Mouse (Mus musculus) embryo, embryonic 11.5 days (tissue): ENCODE measurements around the gene Gan.
A peak's percentile ranks its signal among the peaks of the same experiment; 100 is the strongest.

ENCODE experiments used
- DNase-seq: peaks from one replicate; pipeline ENCODE4 v3.0.0-alpha.2; 2012; ENCODE audit warnings: low read depth, low spot score

Gene Gan

DNA sequence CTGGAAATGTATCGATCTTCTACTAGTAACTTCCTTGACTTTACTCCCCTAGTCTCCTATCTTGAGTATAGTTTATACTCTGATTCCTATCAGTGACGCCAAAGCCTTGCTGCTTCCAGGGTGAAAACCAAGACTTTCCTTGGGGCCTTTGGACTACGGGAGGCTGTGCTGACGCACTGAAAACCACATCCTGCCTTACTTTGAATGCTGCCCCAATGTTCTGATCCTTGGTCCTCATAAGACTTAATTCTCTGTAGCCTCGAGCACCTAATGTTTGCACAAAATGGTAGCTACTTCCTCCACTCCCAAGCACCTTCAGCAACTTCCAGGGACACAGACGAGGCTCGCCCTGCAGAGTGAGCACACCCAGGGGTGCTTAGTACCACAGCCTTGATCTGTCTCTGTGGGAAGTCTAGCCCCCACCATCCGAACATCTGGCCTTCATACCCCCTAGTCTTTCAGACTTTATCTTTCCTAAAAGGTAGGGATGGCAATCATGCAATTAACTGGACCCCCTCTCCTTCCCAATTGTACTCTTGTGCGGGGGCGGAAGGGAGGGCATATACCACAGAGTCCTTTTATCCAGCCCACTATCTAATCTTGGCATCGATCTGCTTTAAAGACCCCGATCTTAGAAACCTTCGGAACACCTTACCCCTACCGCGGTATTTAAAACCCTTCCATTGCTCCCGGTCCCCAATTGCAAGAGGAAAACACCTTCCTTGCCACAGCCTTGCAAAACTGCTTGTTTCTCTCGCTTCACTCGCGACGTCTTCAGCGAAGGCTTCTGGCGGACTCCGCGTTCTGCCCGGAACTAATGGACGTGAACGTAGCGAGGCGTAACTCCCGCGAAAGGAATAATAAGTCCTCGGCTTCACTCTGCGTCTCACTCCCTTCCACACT is 818 bp upstream of the Gan start:
- no peak for DNase-seq

DNA sequence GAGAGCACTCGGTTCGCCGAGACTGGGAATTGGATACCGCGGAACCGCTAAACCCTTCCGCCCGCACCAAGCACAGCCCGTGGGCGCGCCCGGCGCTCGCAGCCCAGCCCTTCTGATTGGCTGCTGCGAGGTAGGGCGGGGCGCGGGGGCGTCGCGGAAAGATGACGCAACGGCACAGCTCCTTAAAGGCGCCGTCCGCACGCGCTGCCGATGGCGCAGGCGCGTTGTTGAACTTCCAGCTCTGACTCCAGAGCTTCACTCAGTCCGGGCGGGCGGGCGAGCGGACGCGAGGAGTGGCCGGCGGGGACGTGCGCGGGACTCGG is 205 bp upstream of the Gan start:
- peak; percentile 97 for DNase-seq

DNA sequence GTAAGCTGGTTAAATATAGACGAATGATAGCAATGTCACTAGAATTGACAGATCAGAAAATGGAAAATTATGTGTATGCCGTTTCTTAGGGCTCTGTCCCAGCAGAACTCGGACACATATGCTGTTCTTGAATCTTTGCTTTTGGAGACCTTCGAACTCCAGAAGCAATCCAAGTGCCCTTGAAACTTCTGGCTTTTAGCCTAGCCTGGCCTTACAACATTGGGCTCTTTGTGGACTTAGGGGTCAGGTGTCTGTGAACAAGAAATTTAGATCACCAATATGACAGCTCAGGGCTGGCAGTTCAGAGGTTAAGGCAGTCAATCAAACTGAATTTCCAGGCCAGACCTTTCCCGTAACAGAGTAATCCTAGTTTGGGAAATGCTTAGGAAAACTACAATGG is 1.1 kb downstream of the Gan start:
- DNase-seq, result no peak

DNA sequence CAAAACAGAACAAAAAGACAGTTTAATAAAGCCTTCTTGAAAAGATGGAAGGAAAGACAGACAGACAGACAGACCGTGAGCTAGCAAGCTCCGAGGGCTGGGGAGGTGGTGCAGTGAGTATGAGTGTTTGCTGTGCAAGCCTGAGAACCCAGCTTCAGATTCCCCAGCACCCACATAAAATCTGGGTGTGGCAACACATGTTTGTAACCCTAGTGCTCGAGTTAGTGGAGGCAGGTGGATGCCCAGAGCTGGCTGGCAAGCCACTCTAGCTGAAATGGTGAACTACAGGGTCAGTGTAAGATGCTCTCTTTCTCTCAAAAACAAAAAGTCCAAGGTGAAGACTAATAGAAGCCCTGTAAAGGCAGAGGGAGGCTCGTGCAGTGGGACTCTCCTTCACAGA is 7.0 kb downstream of the Gan start:
- DNase-seq, result no peak

DNA sequence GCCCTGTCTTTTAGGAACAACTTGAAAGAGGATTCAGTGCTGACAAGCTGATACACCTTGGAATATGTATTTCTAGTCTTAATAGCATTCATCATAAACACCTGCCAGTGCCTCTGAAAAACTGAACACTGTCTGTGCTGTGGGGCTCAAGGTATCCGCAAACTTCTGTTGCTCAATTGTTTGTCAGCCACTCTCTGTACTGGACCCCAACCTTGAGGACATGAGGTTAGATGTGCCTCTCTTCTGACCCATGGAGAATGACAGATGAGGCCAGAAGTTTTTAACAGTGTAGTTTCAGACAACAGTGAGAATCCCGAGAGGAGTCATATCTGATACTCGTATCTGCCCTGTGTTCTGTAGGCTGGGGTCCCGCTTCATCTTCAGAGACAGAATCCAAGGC is 7.6 kb downstream of the Gan start:
- no peak for DNase-seq

DNA sequence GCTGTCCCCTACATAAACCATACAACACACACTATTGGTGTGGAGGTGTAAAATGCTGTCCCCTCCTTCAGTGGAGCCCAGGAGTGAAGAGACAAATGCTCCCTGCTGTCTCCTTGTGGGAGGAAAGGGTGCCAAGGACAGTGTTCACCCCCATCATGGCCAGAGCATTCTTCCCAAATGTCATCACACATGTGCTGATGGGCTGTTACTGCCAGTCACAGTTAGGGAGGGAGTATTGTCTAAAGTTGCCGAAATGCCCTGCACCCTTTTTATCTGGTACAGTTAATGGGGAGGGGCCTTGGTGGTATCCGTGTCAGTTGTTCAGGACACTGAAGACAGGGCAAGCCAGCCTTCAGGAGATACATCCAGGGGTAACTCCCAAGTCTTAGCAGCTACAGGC is 8.6 kb downstream of the Gan start:
- DNase-seq, result no peak

DNA sequence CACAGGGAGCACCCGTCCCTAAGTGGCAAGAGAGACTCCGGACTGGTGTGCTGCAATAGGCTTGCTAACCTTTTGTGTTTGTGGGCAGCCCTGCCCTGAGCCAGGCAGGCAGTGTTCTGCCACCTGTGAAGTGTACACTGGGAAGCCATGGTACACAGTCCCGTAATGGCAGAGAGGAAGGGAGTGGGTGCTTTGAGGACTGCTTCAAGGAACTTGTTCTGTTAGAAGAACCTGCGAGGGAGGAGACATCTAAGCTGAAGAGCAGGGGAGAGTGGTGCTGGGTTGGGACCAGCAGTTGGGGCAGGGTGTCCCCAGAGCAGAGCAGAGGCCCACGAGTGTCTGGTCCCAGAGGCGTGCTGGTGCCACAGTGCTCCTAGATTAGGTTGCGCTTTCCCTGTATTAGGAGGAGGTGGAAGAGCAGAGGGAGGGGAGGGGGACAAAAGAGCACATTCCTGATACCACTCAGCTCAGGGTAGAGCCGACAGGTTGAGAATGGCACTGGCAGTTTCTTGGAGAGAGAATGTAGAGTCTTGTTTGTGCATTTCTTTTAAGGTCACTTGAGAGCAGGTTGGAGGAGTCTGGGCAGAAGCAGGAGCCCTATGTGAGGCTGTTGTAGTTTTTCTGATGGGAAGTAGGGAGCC is 9.4 kb downstream of the Gan start:
- DNase-seq, result no peak

DNA sequence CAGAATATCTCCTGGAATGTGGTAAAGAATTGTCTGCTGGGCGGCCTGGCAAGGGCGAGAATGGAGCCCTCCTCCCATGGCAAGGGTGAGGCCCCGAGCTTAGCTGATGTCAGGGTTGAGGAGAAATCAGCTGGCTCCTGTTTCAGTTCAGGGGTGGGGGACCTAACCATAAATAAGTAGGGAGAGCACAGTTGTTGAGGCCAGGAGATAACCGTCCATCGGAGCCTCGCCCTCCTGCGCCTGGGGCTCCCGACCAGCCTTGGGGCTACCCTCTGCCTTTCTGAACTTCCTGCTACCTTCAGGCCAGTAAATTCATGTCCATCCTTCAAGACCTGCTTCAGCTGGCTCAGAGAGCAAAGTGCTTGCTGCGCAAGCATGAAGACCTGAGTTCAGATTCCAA is 10.4 kb downstream of the Gan start:
- no peak for DNase-seq

DNA sequence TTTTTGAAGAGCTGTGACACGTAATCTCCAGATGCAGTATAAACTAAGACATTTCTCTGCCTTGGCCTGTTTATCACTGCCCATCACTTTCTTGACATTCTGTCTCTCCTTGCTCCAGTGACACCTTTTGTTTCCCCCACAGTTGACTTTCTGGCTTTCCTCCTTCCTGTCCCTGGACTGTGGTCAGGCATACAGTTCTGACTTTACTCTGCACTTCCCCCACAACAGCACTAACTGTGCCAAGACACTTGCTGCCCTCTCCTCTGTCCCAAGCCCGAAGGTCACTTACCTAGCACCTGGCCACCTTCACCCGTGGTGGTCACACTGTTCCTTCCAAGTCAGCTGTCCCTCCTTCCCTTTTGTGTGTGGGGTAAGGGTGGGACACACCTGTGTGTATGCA is 13.9 kb downstream of the Gan start:
- DNase-seq, result no peak

DNA sequence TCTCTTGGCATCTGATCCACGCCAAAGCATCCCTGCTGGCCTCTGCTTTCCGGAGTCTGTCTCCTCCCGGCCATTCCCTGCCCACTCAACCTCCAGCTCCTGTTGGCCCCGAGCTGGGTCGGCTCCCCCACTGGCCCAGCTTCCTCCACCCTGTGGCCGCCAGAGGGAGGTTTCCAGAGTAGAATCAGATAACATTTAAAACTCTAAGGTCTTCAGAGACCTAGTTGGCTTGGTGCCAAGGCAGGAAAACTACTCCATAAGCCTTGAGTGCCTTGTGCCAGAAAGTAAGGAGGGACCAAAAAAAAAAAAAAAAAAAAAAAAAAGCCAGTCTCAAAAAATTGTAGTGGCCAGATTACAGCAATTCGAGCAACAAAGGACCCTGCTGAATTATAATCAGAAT is 15.0 kb downstream of the Gan start:
- DNase-seq, result no peak

DNA sequence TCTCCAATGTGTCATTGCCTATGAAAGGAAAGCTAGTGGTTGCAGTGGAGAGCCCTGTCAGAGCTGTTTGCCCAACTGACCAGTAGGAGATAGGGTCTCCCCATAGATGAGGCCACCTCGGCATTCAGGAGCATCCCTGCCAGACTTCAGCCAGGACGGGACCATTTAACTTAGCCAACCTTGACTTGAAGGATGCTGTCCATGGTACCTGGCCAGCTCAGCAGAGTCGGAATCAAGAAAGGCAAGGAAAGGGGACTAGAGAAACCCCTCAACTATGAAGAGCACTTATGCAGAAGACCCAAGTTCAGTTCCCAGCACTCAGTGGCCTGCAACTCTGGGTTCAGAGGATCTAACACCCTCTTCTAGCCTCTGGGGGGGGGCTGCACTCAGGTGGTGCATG is 15.8 kb downstream of the Gan start:
- no peak for DNase-seq

DNA sequence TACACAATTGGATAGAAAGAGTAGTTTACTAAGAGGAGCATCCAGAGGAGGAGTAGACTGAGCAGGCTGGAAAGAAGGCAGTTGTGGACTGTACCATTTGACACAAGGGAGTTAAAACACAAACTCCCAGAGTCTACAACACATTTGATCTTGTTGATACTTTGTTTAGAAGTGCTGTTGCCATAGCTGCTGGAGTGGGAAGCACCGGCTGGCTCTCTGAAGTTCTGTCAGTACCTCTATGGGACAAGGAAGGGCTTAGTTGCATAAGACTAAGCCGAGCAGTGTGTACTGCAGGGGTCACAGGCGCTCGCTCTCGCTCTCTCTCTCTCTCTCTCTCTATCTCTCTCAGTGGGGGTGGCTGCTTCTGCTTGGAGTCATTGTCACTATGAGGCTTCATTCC is 16.6 kb downstream of the Gan start:
- DNase-seq, result no peak

DNA sequence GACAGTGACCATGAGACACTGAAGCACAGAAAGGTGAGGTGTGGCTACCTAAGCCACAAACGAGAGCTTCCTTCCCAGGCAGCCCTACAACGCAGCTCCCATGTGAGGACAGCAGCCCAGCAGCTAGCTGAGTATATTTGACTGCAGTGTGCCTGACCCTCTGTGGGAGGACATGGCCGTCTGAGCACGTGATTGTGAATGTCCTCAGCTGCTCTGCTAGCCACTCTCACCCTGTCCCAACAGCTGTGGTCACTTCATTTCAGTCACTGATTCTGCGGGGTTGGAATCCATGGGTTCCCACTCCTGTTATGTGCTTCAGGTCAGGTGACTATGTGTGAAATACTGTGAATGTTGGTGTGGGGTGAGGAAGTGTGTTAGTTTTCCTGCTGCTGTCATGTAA is 18.4 kb downstream of the Gan start:
- no peak for DNase-seq

DNA sequence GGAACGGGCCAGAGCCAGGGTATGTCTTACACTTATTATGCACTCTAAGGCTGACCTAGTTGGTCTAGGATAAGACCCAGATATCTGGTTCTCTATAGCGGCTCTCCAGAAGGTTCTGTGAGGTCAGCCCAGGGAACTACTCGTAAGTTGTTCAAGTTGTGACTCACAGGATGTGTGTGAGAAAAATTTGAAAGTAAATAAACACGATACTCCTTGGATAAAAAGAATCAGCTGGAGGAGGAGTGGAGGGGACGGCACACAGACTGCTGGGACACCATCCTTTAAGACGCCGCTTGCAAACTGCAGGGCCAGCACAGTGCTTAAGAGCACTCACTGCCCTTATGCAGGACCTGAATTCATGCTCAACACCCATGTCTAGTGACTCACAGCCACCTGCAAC is 19.3 kb downstream of the Gan start:
- no peak for DNase-seq

DNA sequence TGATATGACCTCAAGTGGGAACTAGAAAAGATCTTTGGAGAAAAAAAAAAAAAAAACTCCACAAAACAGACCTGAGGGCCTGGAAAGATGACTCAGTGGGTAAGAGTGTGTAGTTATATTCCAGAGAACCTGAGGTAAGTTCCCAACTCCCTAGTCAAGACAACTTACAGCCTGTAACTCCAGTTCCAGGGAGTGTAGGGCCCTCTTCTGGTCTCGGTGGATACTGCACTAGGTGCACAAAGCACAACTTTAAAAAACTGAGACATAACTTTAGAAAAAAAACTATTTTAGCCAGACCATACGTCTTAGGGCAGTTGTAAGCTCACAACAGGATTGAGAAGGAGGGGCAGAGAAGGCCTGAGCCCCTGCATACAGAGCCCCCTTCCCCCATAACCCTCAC is 20.1 kb downstream of the Gan start:
- no peak for DNase-seq

DNA sequence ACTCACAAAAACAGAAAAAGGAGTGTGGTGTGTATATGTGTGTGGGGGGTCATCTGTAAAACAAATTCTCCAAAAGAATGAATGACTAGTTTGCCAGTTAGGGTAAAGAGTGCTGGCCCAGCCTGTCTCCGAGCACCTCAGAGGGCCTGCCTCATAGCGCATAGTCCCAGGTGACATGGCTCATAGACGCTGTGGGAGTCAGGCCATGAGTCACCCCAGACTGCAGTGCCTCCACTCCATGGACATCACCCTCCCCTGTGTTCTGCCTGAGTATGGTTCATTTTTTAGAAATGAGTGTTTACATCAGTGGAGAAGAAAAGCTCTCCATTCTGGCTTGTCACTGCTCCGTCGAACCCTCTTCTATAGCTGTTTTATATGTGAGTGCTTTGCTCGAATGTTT is 20.7 kb downstream of the Gan start:
- no peak for DNase-seq

DNA sequence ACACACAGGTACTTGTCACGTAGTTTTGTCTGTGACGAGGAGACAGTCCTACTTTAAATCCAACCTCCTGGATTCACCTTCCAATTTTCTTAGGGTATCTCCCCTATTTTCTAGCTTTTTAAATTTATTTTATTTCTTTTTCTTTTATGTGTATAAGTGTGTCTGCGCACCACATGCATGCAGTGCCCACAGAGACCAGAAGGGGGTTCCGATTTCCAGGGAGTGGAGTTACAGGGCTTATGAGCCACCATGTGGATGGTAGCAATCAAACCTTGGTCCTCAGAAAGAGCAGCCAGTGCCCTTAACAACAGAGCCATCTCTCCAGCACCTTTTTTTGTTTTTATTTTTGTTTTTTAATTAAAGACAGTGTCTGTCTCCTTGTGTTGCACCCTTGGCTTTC is 24.8 kb downstream of the Gan start:
- DNase-seq, result no peak

DNA sequence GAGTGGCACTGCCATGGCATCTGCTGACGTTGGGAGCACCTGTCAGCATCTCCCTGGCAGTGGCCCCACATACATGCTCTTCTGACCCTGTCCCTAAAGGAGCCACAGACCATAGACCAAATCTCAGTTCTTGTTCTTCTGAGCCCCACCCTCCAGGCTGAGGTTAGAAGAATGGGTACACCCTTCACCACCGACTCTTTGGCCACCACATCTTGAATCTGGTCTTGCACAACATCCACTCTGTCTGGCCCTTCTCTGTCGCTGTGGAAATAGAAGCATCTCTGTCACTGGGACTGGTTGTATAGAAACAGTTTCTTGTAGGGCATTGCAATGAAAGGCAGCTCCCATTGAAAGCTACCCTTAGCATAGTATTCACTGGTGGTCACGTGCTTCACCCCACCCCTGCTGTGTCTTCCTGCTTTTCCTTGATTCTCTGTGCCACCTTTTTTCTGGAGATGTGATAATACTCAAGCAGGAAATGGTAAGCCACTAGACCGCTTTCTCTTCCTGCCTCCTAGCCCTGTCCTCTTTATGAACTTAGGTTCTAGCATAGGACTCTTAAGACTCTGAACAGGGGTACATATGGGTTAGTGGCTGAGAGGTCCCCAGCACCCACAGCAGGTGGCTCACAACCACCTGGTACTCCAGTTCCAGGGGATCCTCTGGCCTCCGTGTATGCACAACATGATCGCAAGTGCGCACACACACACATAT is 25.9 kb downstream of the Gan start:
- DNase-seq, result no peak

DNA sequence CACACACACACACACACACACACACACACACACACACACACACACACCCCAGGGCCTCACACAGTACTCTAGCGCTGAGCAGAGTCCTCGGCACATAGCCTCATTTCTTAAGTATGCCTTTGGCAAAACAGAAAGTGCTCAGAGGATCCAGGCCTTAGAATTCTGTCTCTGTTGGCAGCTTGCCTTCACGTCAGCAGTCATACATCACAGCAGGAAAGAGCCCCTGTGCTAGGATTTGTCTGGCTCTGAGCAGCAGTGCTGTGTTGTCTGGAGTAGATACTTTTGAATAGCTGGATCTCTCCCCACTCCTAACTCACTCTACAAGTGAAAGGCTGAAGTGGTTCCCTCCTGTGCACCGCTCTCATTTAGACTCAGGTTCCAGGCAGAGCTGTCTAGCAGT is 36.4 kb downstream of the Gan start:
- DNase-seq, result no peak

DNA sequence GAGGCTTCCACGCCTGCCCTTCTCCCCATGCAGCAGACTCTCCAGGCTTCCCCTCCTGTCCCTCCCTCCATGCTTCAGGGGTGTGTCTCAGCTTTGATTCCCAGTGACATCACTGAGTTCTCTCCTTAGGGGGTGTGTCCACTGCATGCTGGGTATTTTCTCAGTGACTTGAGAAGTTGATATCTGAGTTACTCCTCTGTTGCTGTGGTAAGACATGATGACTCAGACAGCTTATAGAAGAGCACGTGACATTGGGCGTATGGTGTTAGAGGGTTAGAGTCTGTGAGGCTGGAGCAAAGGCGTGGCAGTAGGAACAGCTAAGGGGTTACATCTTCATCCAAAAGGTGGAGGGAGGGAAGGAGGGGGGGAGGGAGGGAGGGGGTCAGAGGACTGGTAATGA is 38.7 kb downstream of the Gan start:
- DNase-seq, result no peak

DNA sequence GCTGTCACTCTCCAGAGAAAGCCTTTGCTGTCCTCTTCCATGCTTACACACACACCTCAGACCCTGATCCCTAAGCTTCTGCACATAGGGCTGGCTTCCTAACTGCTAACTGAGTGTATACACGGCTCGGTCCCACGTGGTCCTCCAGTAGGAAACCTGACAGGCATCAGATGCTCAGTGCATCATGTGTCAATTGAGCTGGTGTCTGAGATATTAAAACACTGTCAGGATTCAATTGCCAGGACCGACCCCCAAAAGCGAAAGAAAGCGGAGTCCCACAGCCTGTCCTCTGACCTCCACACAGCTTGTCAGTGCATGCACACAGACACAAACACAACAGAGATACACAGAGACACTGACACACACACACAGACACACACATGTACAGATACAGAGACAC is 39.6 kb downstream of the Gan start:
- no peak for DNase-seq

DNA sequence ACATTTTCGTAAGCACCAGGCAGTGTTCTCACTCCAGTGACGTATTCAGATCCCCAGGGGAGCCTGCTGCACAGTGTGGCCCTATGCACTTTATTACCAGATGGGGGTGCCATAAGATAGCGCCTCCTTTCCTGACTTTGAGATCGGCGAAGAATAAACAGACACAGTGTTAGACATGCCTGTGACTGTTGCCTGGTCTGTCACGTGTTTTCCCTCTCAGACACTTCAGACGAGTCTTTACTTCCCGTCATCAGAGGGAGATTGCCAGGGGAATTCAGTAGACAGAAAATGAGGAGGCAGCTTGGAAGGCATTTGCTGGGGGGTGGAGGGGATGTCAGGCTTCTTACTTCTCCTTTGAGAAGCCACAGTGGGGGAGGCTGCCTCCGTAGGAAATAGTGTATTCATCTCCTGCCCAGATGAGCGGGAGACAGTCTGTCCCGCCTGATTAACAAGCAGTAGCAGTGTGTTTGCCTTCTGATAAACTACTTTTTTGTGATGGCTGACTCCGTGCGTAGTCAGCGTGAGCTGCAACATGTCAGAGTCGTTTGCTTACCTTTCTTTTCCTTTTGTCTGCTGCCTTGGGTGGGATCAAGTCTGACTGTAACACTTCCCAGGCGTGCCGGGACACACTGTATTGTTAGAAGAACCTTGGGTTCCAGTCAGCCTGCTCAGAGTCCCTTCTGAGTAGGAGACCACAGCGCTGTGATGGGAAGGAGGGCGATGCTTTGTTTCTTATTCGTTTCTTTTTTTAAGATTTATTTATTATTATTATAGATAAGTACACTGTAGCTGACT is 40.4 kb downstream of the Gan start:
- peak; percentile 36 for DNase-seq
